Mouse (Mus musculus) embryonic facial prominence, embryonic 10.5 days (tissue): ENCODE measurements around the gene Mpig6b. TPM values are rescaled to one million over a fixed set of nuclear protein-coding genes. Genes with fewer than 3 reads are reported as not detected.

Source experiments
- DNase-seq: peaks from one replicate; pipeline ENCODE4 v3.0.0-alpha.2; 2017; ENCODE audit warnings: low spot score
- H3K27ac ChIP-seq: fragments of 300-500 bp; sonication (generic); replicated peaks from 2 replicates; pipeline ENCODE4 v1.5.1; 2016; ENCODE audit warnings: mild to moderate bottlenecking
- H3K27me3 ChIP-seq: fragments of 300-500 bp; sonication (generic); replicated peaks from 2 replicates; pipeline ENCODE4 v1.6.1; 2016; ENCODE audit warnings: low read depth, mild to moderate bottlenecking; ENCODE audit not compliant: poor library complexity, severe bottlenecking
- H3K36me3 ChIP-seq: fragments of 300-500 bp; sonication (generic); replicated peaks from 2 replicates; pipeline ENCODE4 v1.6.1; 2016; ENCODE audit warnings: mild to moderate bottlenecking, moderate library complexity
- H3K4me1 ChIP-seq: fragments of 300-500 bp; sonication (generic); 2 replicates; pipeline ENCODE4 v1.6.1; 2016
- H3K4me3 ChIP-seq: fragments of 300-500 bp; sonication (generic); 2 replicates; pipeline ENCODE4 v1.5.1; 2016; ENCODE audit warnings: mild to moderate bottlenecking, moderate library complexity
- H3K9me3 ChIP-seq: fragments of 300-500 bp; sonication (generic); 2 replicates; pipeline ENCODE4 v1.6.1; 2016; ENCODE audit warnings: mild to moderate bottlenecking
- WGBS: fragments of 180-500 bp; shearing (Covaris S2); methylation state at CpG from one replicate; pipeline ENCODE4 v1.1.7; 2016; 5-methylcytosine and 5-hydroxymethylcytosine counted together
- polyA plus RNA-seq: library from polyadenylated mRNA; unstranded; fragments of >200 nt; fragmentation: Nextera tagmentation; extraction: Ambion mirVana; gene quantifications from 2 replicates; pipeline ENCODE4 v1.2.1, GENCODE M21; 2016

Mpig6b gene
- polyA plus RNA-seq, 1 experiment from 2014 or later = 0.93 TPM

GRCm38 (mm10) chr17:35013221-35013620 lies 52.8 kb downstream of the Mpig6b start:
- peaks cover 97% of the 10 kb centered on the region for H3K36me3 ChIP-seq
- no peak overlapping the region for H3K4me3 ChIP-seq
- H3K27ac ChIP-seq = no peak overlapping the region
- 81% methylated on average over 6 of the region's 6 CpGs for WGBS
- H3K4me1 ChIP-seq = no peaks in the 10 kb centered on the region
- no peak for DNase-seq
- no peaks in the 10 kb centered on the region for H3K27me3 ChIP-seq
- no peaks in the 10 kb centered on the region for H3K9me3 ChIP-seq

Other genes with a start within 250 kb of the Mpig6b start
- gene Stk19, start 229.2 kb downstream of the Mpig6b start, polyA plus RNA-seq = 24.6 and 26.4 TPM in 2 replicates
- 78.1 and 88.8 TPM in 2 replicates for gene Dxo, start 229.2 kb downstream of the Mpig6b start, polyA plus RNA-seq
- gene Skiv2l, start 216.0 kb downstream of the Mpig6b start, polyA plus RNA-seq = 57.1 and 57.3 TPM in 2 replicates
- 129 and 144 TPM in 2 replicates for gene Nelfe, start 215.8 kb downstream of the Mpig6b start, polyA plus RNA-seq
- gene Cfb, start 203.7 kb downstream of the Mpig6b start, polyA plus RNA-seq = 2.1 and 2.6 TPM in 2 replicates
- 4.8 and 6.2 TPM in 2 replicates for gene Zbtb12, start 186.7 kb downstream of the Mpig6b start, polyA plus RNA-seq
- not detected in 2 replicates for gene Gm20547, start 184.1 kb downstream of the Mpig6b start, polyA plus RNA-seq
- gene C2, start 167.9 kb downstream of the Mpig6b start, polyA plus RNA-seq = 0.55 and 1.6 TPM in 2 replicates
- 96.5 and 103 TPM in 2 replicates for gene Ehmt2, start 167.7 kb downstream of the Mpig6b start, polyA plus RNA-seq
- 0.21 and 0.44 TPM in 2 replicates for gene Slc44a4, start 151.7 kb downstream of the Mpig6b start, polyA plus RNA-seq
- 14.0 and 19.3 TPM in 2 replicates for gene Neu1, start 134.9 kb downstream of the Mpig6b start, polyA plus RNA-seq
- 0.13 and 0.15 TPM in 2 replicates for gene Hspa1b, start 106.9 kb downstream of the Mpig6b start, polyA plus RNA-seq
- gene Gm20481, start 96.3 kb downstream of the Mpig6b start, polyA plus RNA-seq = not detected in 2 replicates
- 1.3 and 1.9 TPM in 2 replicates for gene Hspa1a, start 94.0 kb downstream of the Mpig6b start, polyA plus RNA-seq
- 1.1 TPM in 2 replicates for gene Hspa1l, start 93.5 kb downstream of the Mpig6b start, polyA plus RNA-seq
- gene Lsm2, start 84.3 kb downstream of the Mpig6b start, polyA plus RNA-seq = 339 and 361 TPM in 2 replicates
- gene Vars, start 65.2 kb downstream of the Mpig6b start, polyA plus RNA-seq = 197 and 223 TPM in 2 replicates
- gene Vwa7, start 49.6 kb downstream of the Mpig6b start, polyA plus RNA-seq = 0.18 and 0.21 TPM in 2 replicates
- 4.2 and 5.6 TPM in 2 replicates for gene Sapcd1, start 38.2 kb downstream of the Mpig6b start, polyA plus RNA-seq
- gene Msh5, start 19.4 kb downstream of the Mpig6b start, polyA plus RNA-seq = 3.9 and 4.4 TPM in 2 replicates
- gene Clic1, start 16.2 kb downstream of the Mpig6b start, polyA plus RNA-seq = 190 and 191 TPM in 2 replicates
- 482 and 503 TPM in 2 replicates for gene Ddah2, start 7.1 kb downstream of the Mpig6b start, polyA plus RNA-seq
- gene Ly6g6c, start 796 bp downstream of the Mpig6b start, polyA plus RNA-seq = 0.31 and 0.35 TPM in 2 replicates
- gene Ly6g6e, start 10.7 kb upstream of the Mpig6b start, polyA plus RNA-seq = 0.83 and 1.00 TPM in 2 replicates
- 1.3 TPM in 1 of 2 replicates, not detected in the other for gene Ly6g6d, start 11.9 kb upstream of the Mpig6b start, polyA plus RNA-seq
- gene Ly6g6f, start 19.4 kb upstream of the Mpig6b start, polyA plus RNA-seq = 0.51 and 0.62 TPM in 2 replicates
- 59.4 and 60.0 TPM in 2 replicates for gene Abhd16a, start 23.1 kb upstream of the Mpig6b start, polyA plus RNA-seq
- not detected in 2 replicates for gene Ly6g5c, start 42.1 kb upstream of the Mpig6b start, polyA plus RNA-seq
- 1.5 and 1.6 TPM in 2 replicates for gene Ly6g5b, start 49.2 kb upstream of the Mpig6b start, polyA plus RNA-seq
- 32.5 and 33.3 TPM in 2 replicates for gene Gpank1, start 55.3 kb upstream of the Mpig6b start, polyA plus RNA-seq
- 283 and 288 TPM in 2 replicates for gene Csnk2b, start 55.9 kb upstream of the Mpig6b start, polyA plus RNA-seq
- gene D17H6S53E, start 60.2 kb upstream of the Mpig6b start, polyA plus RNA-seq = 9.6 and 9.7 TPM in 2 replicates
- 0.40 and 0.69 TPM in 2 replicates for gene Apom, start 65.9 kb upstream of the Mpig6b start, polyA plus RNA-seq
- gene Bag6, start 69.0 kb upstream of the Mpig6b start, polyA plus RNA-seq = 73.8 and 77.8 TPM in 2 replicates
- gene Prrc2a, start 98.7 kb upstream of the Mpig6b start, polyA plus RNA-seq = 203 and 205 TPM in 2 replicates
- gene Aif1, start 109.9 kb upstream of the Mpig6b start, polyA plus RNA-seq = 2.9 and 3.9 TPM in 2 replicates
- gene Lst1, start 122.3 kb upstream of the Mpig6b start, polyA plus RNA-seq = 2.6 and 6.9 TPM in 2 replicates
- gene Ltb, start 128.3 kb upstream of the Mpig6b start, polyA plus RNA-seq = 0.16 and 0.34 TPM in 2 replicates
- not detected in 2 replicates for gene Tnf, start 135.8 kb upstream of the Mpig6b start, polyA plus RNA-seq
- gene Lta, start 139.2 kb upstream of the Mpig6b start, polyA plus RNA-seq = not detected in 2 replicates
- 0.33 and 0.40 TPM in 2 replicates for gene Gm16181, start 154.7 kb upstream of the Mpig6b start, polyA plus RNA-seq
- gene Atp6v1g2, start 167.5 kb upstream of the Mpig6b start, polyA plus RNA-seq = 5.2 and 5.6 TPM in 2 replicates
- gene Nfkbil1, start 169.6 kb upstream of the Mpig6b start, polyA plus RNA-seq = 9.3 and 9.6 TPM in 2 replicates
- gene Ddx39b, start 175.6 kb upstream of the Mpig6b start, polyA plus RNA-seq = 726 and 735 TPM in 2 replicates
- gene H2-D1, start 196.5 kb upstream of the Mpig6b start, polyA plus RNA-seq = 30.3 and 32.9 TPM in 2 replicates